Mouse (Mus musculus): ENCODE measurements around the gene Zfand6.

Gene Zfand6

GRCm38 (mm10) chr7:84689251-84690100 lies at the start of gene Zfand6:
Gene Zfand6 (minus strand): TSS chr7:84689959.
- in situ Hi-C loops (cut with MboI, MseI) = loop anchor here (5.0 to 25.0 kb wide), 2 partner anchors 58 to 802 kb away; partner anchors contain the start of genes Mesd and Tlnrd1

- in situ Hi-C loops (cut with MboI, MseI) = no loop called here
Measured at GRCm38 (mm10) chr7:84736803-84737202, 47.0 kb upstream of the Zfand6 start.

GRCm38 (mm10) chr7:84733038-84733437 lies 43.3 kb upstream of the Zfand6 start:
- in situ Hi-C loops (cut with MboI, MseI) = no loop called here

- in situ Hi-C loops (cut with MboI, MseI) = no loop called here
Measured at GRCm38 (mm10) chr7:84732052-84732451, 42.3 kb upstream of the Zfand6 start.

- in situ Hi-C loops (cut with MboI, MseI) = no loop called here
Measured at GRCm38 (mm10) chr7:84731076-84731475, 41.3 kb upstream of the Zfand6 start.

- in situ Hi-C loops (cut with MboI, MseI) = no loop called here
Measured at GRCm38 (mm10) chr7:84722804-84723459, 33.2 kb upstream of the Zfand6 start.

GRCm38 (mm10) chr7:84710287-84710958 lies 20.7 kb upstream of the Zfand6 start:
- in situ Hi-C loops (cut with MboI, MseI) = no loop called here

- in situ Hi-C loops (cut with MboI, MseI) = no loop called here
Measured at GRCm38 (mm10) chr7:84706877-84707276, 17.1 kb upstream of the Zfand6 start.

- in situ Hi-C loops (cut with MboI, MseI) = loop anchor here (5.0 to 25.0 kb wide), 2 partner anchors 57 to 803 kb away; partner anchors contain the start of genes Mesd and Tlnrd1
Measured at GRCm38 (mm10) chr7:84690101-84690509, 346 bp upstream of the Zfand6 start.

GRCm38 (mm10) chr7:84687653-84688580 lies 1.8 kb downstream of the Zfand6 start:
- in situ Hi-C loops (cut with MboI, MseI) = loop anchor here (25.0 kb wide), 1 partner anchor 801 kb away; the partner anchor contains the start of genes Mesd and Tlnrd1

GRCm38 (mm10) chr7:84686380-84686779 lies 3.4 kb downstream of the Zfand6 start:
- in situ Hi-C loops (cut with MboI, MseI) = loop anchor here (25.0 kb wide), 1 partner anchor 799 kb away; the partner anchor contains the start of genes Mesd and Tlnrd1

- in situ Hi-C loops (cut with MboI, MseI) = loop anchor here (5.0 to 25.0 kb wide), 2 partner anchors 93 to 797 kb away; partner anchors contain the start of genes Mesd and Tlnrd1
Measured at GRCm38 (mm10) chr7:84684675-84685074, 5.1 kb downstream of the Zfand6 start.

GRCm38 (mm10) chr7:84681558-84681957 lies 8.2 kb downstream of the Zfand6 start:
- in situ Hi-C loops (cut with MboI, MseI) = loop anchor here (5.0 to 25.0 kb wide), 2 partner anchors 96 to 794 kb away; partner anchors contain the start of genes Mesd and Tlnrd1

GRCm38 (mm10) chr7:84680931-84681330 lies 8.8 kb downstream of the Zfand6 start:
- in situ Hi-C loops (cut with MboI, MseI) = loop anchor here (5.0 to 25.0 kb wide), 2 partner anchors 96 to 794 kb away; partner anchors contain the start of genes Mesd and Tlnrd1

- in situ Hi-C loops (cut with MboI, MseI) = loop anchor here (5.0 to 25.0 kb wide), 2 partner anchors 97 to 793 kb away; partner anchors contain the start of genes Mesd and Tlnrd1
Measured at GRCm38 (mm10) chr7:84680092-84680491, 9.7 kb downstream of the Zfand6 start.

- in situ Hi-C loops (cut with MboI, MseI) = loop anchor here (25.0 kb wide), 1 partner anchor 792 kb away; the partner anchor contains the start of genes Mesd and Tlnrd1
Measured at GRCm38 (mm10) chr7:84679264-84679663, 10.5 kb downstream of the Zfand6 start.

GRCm38 (mm10) chr7:84673103-84673502 lies 16.7 kb downstream of the Zfand6 start:
- in situ Hi-C loops (cut with MboI, MseI) = no loop called here

GRCm38 (mm10) chr7:84669554-84670152 lies 20.1 kb downstream of the Zfand6 start:
- in situ Hi-C loops (cut with MboI, MseI) = no loop called here

- in situ Hi-C loops (cut with MboI, MseI) = no loop called here
Measured at GRCm38 (mm10) chr7:84667946-84668345, 21.8 kb downstream of the Zfand6 start.

GRCm38 (mm10) chr7:84652740-84653139 lies 37.0 kb downstream of the Zfand6 start:
- in situ Hi-C loops (cut with MboI, MseI) = no loop called here
